Mouse (Mus musculus) C2C12 (cell line): Measurements from ENCODE around the gene Rgs10. TPM values are rescaled to one million over a fixed set of nuclear protein-coding genes. Genes with fewer than 3 reads are reported as not detected.

ENCODE experiments used
- H3K27me3 ChIP-seq: one replicate; pipeline ENCODE4 v1.6.1; 2011; ENCODE audit not compliant: control insufficient read depth, insufficient read depth, insufficient read length
- H3K36me3 ChIP-seq: one replicate; pipeline ENCODE4 v1.6.1; 2011; ENCODE audit not compliant: control insufficient read depth, insufficient read depth
- H3K4me3 ChIP-seq: one replicate; pipeline ENCODE4 v1.5.1; 2011; ENCODE audit warnings: mild to moderate bottlenecking, control low read depth; ENCODE audit not compliant: poor library complexity, insufficient read depth, severe bottlenecking
- H3K79me2 ChIP-seq: one replicate; pipeline ENCODE4 v1.6.1; 2011; ENCODE audit not compliant: control insufficient read depth, insufficient read depth
- H3K79me3 ChIP-seq: one replicate; pipeline ENCODE4 v1.6.1; 2011; ENCODE audit warnings: low read depth, control low read depth
- H3ac ChIP-seq: one replicate; pipeline ENCODE3; 2011; ENCODE audit warnings: low read depth; ENCODE audit not compliant: control insufficient read depth, insufficient read length
- CEBPB ChIP-seq: IDR thresholded peaks from one replicate; pipeline ENCODE4 v1.6.1; 2011; ENCODE audit warnings: low read depth, mild to moderate bottlenecking, control low read depth, moderate library complexity
- CTCF ChIP-seq: IDR thresholded peaks from one replicate; pipeline ENCODE4 v1.5.1; 2011; ENCODE audit not compliant: control insufficient read depth, insufficient read depth, insufficient read length
- FOSL1 ChIP-seq: IDR thresholded peaks from one replicate; pipeline ENCODE4 v1.8.0; 2011; ENCODE audit warnings: mild to moderate bottlenecking, low read length; ENCODE audit not compliant: poor library complexity, insufficient read depth, severe bottlenecking
- MAX ChIP-seq: IDR thresholded peaks from one replicate; pipeline ENCODE4 v1.6.1; 2011; ENCODE audit warnings: mild to moderate bottlenecking, control low read depth
- MYOD1 ChIP-seq: IDR thresholded peaks from one replicate; pipeline ENCODE4 v1.6.1; 2011; ENCODE audit warnings: low read depth; ENCODE audit not compliant: control insufficient read depth, insufficient read length
- MYOG ChIP-seq: IDR thresholded peaks from one replicate; pipeline ENCODE4 v1.6.1; 2011; ENCODE audit not compliant: control insufficient read depth, insufficient read length; ENCODE audit errors: extremely low read depth
- USF1 ChIP-seq: IDR thresholded peaks from one replicate; pipeline ENCODE4 v1.6.1; 2011; ENCODE audit warnings: low read depth, mild to moderate bottlenecking, control low read depth, moderate library complexity
- polyA plus RNA-seq: library from polyadenylated mRNA; unstranded; fragments of >200 nt; fragmentation: generic; extraction: Trizol; gene quantifications from one replicate; pipeline ENCODE4 v1.2.1, GENCODE M21; 2012; ENCODE audit warnings: missing spikeins

Gene Rgs10
- polyA plus RNA-seq, 1 experiment, result 12.9 TPM

GRCm38 (mm10) chr7:128324977-128325376, 93.6 kb downstream of the Rgs10 start:
- TF ChIP-seq MAX, result no peak
- TF ChIP-seq MYOD1, result no peak
- no peak for TF ChIP-seq CTCF
- TF ChIP-seq FOSL1, result no peak
- TF ChIP-seq MYOG, result no peak
- TF ChIP-seq USF1, result no peak
- TF ChIP-seq CEBPB, result no peak
- no peaks in the 10 kb centered on the region for H3K27me3 ChIP-seq
- no peak overlapping the region for H3K4me3 ChIP-seq
- no peak overlapping the region for H3ac ChIP-seq
- no peaks in the 10 kb centered on the region for H3K79me2 ChIP-seq
- H3K36me3 ChIP-seq, result no peaks in the 10 kb centered on the region
- H3K79me3 ChIP-seq, result no peaks in the 10 kb centered on the region

Other genes starting within 250 kb of the Rgs10 start
- gene Cox6a2, start 212.4 kb downstream of the Rgs10 start, polyA plus RNA-seq, result 1.9 TPM
- gene Armc5, start 181.4 kb downstream of the Rgs10 start, polyA plus RNA-seq, result 16.7 TPM
- 2.1 TPM for gene 9130023H24Rik, start 180.7 kb downstream of the Rgs10 start, polyA plus RNA-seq
- gene Tgfb1i1, start 171.9 kb downstream of the Rgs10 start, polyA plus RNA-seq, result 110 TPM
- not detected for gene Slc5a2, start 153.1 kb downstream of the Rgs10 start, polyA plus RNA-seq
- 13.3 TPM for gene BC017158, start 120.6 kb downstream of the Rgs10 start, polyA plus RNA-seq
- 46.4 TPM for gene Tial1, start 43.0 kb upstream of the Rgs10 start, polyA plus RNA-seq
- gene Bag3, start 104.9 kb upstream of the Rgs10 start, polyA plus RNA-seq, result 78.2 TPM
- gene Inpp5f, start 192.6 kb upstream of the Rgs10 start, polyA plus RNA-seq, result 6.1 TPM